Mouse (Mus musculus) stomach, postnatal 0 days (tissue): ENCODE data around the gene Tcap.

ENCODE experiments used
- CTCF ChIP-seq: IDR thresholded peaks from 2 replicates; pipeline ENCODE4 v1.5.1; 2016; ENCODE audit warnings: antibody characterized with exemption, low read depth, mild to moderate bottlenecking, moderate library complexity
- EP300 ChIP-seq: optimal IDR thresholded peaks from 2 replicates; pipeline ENCODE3; 2016; ENCODE audit warnings: antibody characterized with exemption

DNA sequence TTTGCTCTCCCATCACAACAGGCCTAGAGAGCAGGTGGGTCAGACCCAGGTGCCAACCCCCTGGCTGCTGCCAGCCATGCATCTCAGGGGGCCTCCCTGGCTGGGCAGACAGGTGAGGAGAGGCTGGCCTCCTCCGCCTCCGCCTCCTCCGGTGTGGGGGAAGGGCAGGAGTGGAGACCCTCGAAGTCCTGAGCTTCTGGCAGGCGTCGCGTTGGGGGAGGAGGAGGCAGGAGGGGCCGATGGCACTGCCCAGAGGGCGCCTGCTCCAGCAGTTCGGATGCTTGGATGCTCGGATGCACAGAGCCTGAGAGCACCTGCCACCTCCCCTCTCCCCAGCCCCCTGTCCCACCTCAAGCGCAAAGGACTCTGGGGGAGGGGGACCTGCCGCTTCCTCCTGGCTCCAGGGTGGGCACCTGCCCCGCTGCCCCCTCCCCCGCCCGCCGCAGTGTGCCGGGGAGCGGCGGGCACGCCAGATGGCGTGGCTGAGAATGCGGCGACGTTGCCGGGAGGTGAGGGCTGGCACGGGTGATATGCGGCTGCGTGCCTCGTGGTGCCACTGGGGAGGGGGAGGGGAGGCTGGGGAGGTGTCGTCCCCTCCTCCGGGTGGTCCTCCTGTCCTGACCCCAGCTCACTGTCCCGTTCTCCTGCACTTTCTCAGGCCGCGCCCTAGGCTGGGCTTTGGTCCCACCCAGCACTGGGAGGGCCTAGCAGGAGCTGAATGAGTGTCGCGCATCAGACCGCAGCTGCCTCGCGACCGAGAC lies 49.5 kb upstream of the Tcap start:
- no peak for TF ChIP-seq CTCF
- TF ChIP-seq EP300, result no peak
